Mouse (Mus musculus) C2C12 (cell line): ENCODE measurements around the gene Commd1.

Source experiments
- CTCF ChIP-seq: IDR thresholded peaks from one replicate; pipeline ENCODE4 v1.5.1; 2011; ENCODE audit not compliant: control insufficient read depth, insufficient read depth, insufficient read length
- MAX ChIP-seq: IDR thresholded peaks from one replicate; pipeline ENCODE4 v1.6.1; 2011; ENCODE audit warnings: mild to moderate bottlenecking, control low read depth
- MYOD1 ChIP-seq: IDR thresholded peaks from one replicate; pipeline ENCODE4 v1.6.1; 2011; ENCODE audit warnings: low read depth; ENCODE audit not compliant: control insufficient read depth, insufficient read length

- no peak for TF ChIP-seq CTCF
- no peak for TF ChIP-seq MAX
- no peak for TF ChIP-seq MYOD1
These were observed 16.7 kb downstream of the Commd1 start for GRCm38 (mm10) chr11:22965503-22965902.
